Mouse (Mus musculus) forebrain, embryonic 14.5 days (tissue): ENCODE measurements around the gene Mrpl16. TPM values are rescaled to one million over a fixed set of nuclear protein-coding genes. Genes with fewer than 3 reads are reported as not detected.

Experiments
- ATAC-seq: fragments of 200-750 bp; cut with Nextera tagmentation; 2 replicates; pipeline ENCODE4 v1.8.0; 2017; ENCODE audit warnings: mild to moderate bottlenecking, moderate library complexity
- DNase-seq: peaks from one replicate; pipeline ENCODE4 v3.0.0-alpha.2; 2015; ENCODE audit warnings: low spot score
- H3K27ac ChIP-seq: fragments of 300-500 bp; sonication (generic); 2 replicates; pipeline ENCODE4 v1.5.1; 2014; ENCODE audit warnings: low read depth, mild to moderate bottlenecking, control low read depth, low read length, moderate library complexity
- H3K27me3 ChIP-seq: fragments of 300-500 bp; sonication (generic); replicated peaks from 2 replicates; pipeline ENCODE4 v1.6.1; 2014; ENCODE audit warnings: low read length, control low read depth, mixed read lengths; ENCODE audit not compliant: control insufficient read depth, insufficient read depth
- H3K36me3 ChIP-seq: fragments of 300-500 bp; sonication (generic); 2 replicates; pipeline ENCODE4 v1.6.1; 2014; ENCODE audit warnings: low read length, control low read depth; ENCODE audit not compliant: control insufficient read depth, insufficient read depth
- H3K4me1 ChIP-seq: fragments of 300-500 bp; sonication (generic); 2 replicates; pipeline ENCODE4 v1.6.1; 2014; ENCODE audit warnings: antibody characterized with exemption, low read length, control low read depth; ENCODE audit not compliant: control insufficient read depth, insufficient read depth
- H3K4me2 ChIP-seq: fragments of 300-500 bp; sonication (generic); 2 replicates; pipeline ENCODE4 v1.6.1; 2014; ENCODE audit warnings: mild to moderate bottlenecking, control low read depth, low read length
- H3K4me3 ChIP-seq: fragments of 300-500 bp; sonication (generic); 2 replicates; pipeline ENCODE4 v1.5.1; 2014; ENCODE audit warnings: low read depth, low read length, control low read depth
- H3K9ac ChIP-seq: fragments of 300-500 bp; sonication (generic); 2 replicates; pipeline ENCODE4 v1.6.1; 2014; ENCODE audit warnings: mild to moderate bottlenecking, low read length, control low read depth, moderate library complexity
- H3K9me3 ChIP-seq: fragments of 300-500 bp; sonication (generic); replicated peaks from 2 replicates; pipeline ENCODE4 v1.6.1; 2016; ENCODE audit warnings: low read length, control low read depth, mixed read lengths; ENCODE audit not compliant: control insufficient read depth
- WGBS: fragments of 180-500 bp; shearing (Covaris S2); extraction: QIAGEN DNeasy Blood & Tissue Kit; methylation state at CpG from one replicate; pipeline ENCODE4 v1.1.7; 2014; 5-methylcytosine and 5-hydroxymethylcytosine counted together
- polyA plus RNA-seq: library from polyadenylated mRNA; unstranded; fragments of >200 nt; fragmentation: Nextera tagmentation; extraction: Ambion mirVana; gene quantifications from 2 replicates; pipeline ENCODE4 v1.2.1, GENCODE M21; 2014

The Mrpl16 gene
- polyA plus RNA-seq, 1 experiment from 2014 or later: 52.0 TPM

DNA sequence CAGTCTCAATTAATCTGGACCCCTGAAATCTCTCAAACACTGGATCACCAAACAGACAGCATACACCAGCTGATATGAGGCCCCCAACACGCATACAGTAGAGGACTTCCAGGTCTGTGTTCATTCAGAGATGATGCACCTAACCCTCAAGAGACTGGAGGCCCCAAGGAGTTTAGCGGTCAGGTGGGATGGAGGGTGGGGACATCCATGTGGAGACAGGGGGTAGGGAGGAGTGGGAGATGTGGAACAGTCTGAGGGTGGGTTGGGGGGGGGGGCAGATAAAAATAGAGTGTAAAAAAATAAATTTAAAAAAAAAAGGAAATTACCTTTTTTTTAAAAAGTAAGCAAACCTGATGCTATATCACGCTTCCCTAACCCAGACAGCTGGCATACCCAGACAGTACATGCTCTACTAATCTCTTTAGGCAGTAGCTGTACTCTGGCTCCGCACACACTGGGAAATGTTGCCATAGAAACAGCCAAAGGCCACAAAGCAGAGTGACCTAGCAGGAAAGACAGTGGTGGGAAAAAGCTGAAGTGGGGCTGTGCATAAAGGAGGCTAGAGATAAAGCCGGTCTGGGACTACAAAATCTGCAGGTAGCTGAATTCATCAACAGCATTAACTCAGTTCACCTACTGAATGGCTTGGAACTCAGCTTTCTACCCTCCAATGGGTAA, 41.6 kb downstream of the Mrpl16 start:
- H3K4me2 ChIP-seq: no peak overlapping the region
- no peak overlapping the region for H3K4me3 ChIP-seq
- ATAC-seq (peak; percentile 92), DNase-seq (peak; percentile 70)
- no peak overlapping the region for H3K27ac ChIP-seq
- no peaks in the 10 kb centered on the region for H3K36me3 ChIP-seq
- H3K4me1 ChIP-seq: no peaks in the 10 kb centered on the region
- no peak overlapping the region for H3K9ac ChIP-seq
- 35% methylated on average over 5 of the region's 5 CpGs for WGBS
- H3K9me3 ChIP-seq: no peaks in the 10 kb centered on the region
- H3K27me3 ChIP-seq: no peaks in the 10 kb centered on the region

DNA sequence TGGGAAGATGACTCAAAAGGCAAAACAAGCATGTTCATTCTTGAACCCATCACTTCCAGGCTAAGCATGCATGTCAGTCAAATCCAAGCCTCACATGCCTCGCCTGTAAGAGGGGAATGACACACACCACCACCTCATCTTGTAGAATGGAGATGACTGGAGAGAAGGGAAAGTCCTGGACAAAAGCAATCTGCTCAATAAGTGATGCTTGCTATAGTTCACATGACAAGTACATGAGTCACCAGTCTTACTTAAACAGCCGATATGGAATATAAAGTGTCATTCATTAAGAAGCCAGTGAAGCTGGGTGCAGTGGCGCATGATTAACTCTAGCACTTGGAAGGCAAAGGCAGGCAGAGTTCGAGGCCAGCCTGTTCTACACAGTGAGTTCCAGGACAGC, 42.9 kb downstream of the Mrpl16 start:
- Histone ChIP-seq H3K4me1 (no peaks in the 10 kb centered on the region), H3K4me2 (no peak overlapping the region), H3K27ac (no peak overlapping the region), H3K4me3 (no peak overlapping the region), H3K9me3 (no peaks in the 10 kb centered on the region), H3K36me3 (no peaks in the 10 kb centered on the region), H3K9ac (no peak overlapping the region), H3K27me3 (peaks cover 7% of the 10 kb centered on the region; the same call in 1 of the 2 replicates)
- WGBS: 54% methylated on average over 4 of the region's 4 CpGs
- no peak for ATAC-seq
- DNase-seq: no peak

DNA sequence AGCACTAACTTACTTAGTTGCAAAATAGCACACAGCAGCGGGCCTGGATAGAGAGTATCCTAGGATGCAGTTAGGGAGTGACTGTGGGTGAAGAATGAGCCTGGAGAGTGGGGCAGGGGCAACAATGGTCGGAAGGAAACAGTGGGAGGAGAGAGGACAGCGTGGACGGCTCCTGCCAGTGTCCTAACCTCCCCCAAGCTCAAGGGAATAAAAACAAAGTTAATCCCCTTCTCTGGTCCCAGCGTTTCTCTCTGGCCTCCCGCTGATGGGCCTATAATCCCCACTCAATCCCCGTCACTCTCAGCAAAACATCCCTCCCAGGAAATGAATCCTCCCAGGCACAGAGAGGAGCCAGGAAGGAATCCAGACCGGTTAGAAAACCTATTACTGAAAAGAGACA, 43.5 kb downstream of the Mrpl16 start:
- Histone ChIP-seq H3K27ac (no peak overlapping the region), H3K9me3 (no peaks in the 10 kb centered on the region), H3K9ac (no peak overlapping the region), H3K36me3 (no peaks in the 10 kb centered on the region), H3K4me3 (no peak overlapping the region), H3K4me1 (no peaks in the 10 kb centered on the region), H3K27me3 (peaks cover 12% of the 10 kb centered on the region; the same call in 1 of the 2 replicates), H3K4me2 (no peak overlapping the region)
- DNase-seq (no peak), ATAC-seq (no peak)
- 3% methylated on average over 8 of the region's 8 CpGs for WGBS

DNA sequence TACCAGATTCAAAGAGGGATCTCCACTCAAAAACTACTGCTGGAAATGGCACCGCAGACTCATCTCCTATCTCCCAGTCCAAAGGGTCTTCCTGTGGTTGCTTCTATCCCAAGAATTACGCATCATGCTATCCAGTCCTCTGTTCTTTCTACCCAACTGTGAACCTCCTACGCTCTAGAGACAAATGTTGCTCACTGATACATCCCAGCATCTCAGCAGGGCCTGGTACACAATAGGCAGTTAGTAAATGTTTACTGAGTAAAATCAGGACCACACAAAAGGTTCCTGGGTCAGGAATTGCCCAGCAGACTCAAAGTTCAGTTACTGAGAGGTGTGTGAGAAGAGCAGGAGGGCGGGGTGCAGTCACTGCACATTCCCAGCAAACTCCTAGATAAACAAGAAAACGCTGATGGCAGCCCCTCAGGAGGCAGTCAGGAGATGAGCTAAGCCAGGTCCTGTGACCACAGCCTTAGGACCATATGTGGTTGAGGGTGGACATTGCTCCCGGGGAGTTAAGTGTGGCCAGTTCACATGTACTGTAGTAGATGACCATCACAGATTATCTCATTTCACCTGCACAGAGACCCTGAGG, 44.6 kb downstream of the Mrpl16 start:
- Histone ChIP-seq H3K27me3 (peaks cover 21% of the 10 kb centered on the region), H3K9me3 (no peaks in the 10 kb centered on the region), H3K4me2 (no peak overlapping the region), H3K36me3 (no peaks in the 10 kb centered on the region), H3K9ac (no peak overlapping the region), H3K4me3 (no peak overlapping the region), H3K4me1 (0 out of 2 replicates have a peak, but pooled peaks cover 5% of the 10 kb centered on the region), H3K27ac (no peak overlapping the region)
- 84% methylated on average over 6 of the region's 6 CpGs for WGBS
- ATAC-seq (no peak), DNase-seq (no peak)

- no peaks in the 10 kb centered on the region for H3K9me3 ChIP-seq
- no peak overlapping the region for H3K4me3 ChIP-seq
- no peaks in the 10 kb centered on the region for H3K36me3 ChIP-seq
- H3K27me3 ChIP-seq: peaks cover 26% of the 10 kb centered on the region
- ATAC-seq: no peak
- WGBS: 63% methylated on average over 6 of the region's 6 CpGs
- H3K9ac ChIP-seq: no peak overlapping the region
- H3K27ac ChIP-seq: no peak overlapping the region
- no peak for DNase-seq
- H3K4me1 ChIP-seq: 0 out of 2 replicates have a peak, but pooled peaks cover 8% of the 10 kb centered on the region
- H3K4me2 ChIP-seq: no peak overlapping the region
Observed at GRCm38 (mm10) chr19:11816706-11817105, 46.5 kb downstream of the Mrpl16 start.

- peak overlapping the region; percentile 97 for H3K4me2 ChIP-seq
- WGBS: 12% methylated on average over 5 of the region's 5 CpGs
- peak overlapping the region; percentile 66 for H3K4me3 ChIP-seq
- H3K9ac ChIP-seq: no peak overlapping the region
- H3K27ac ChIP-seq: no peak overlapping the region
- DNase-seq: peak; percentile 11
- ATAC-seq: no peak
- 0 out of 2 replicates have a peak, but pooled peaks cover 8% of the 10 kb centered on the region for H3K4me1 ChIP-seq
- no peaks in the 10 kb centered on the region for H3K36me3 ChIP-seq
- no peaks in the 10 kb centered on the region for H3K9me3 ChIP-seq
- H3K27me3 ChIP-seq: peaks cover 26% of the 10 kb centered on the region
Observed at GRCm38 (mm10) chr19:11817586-11817985, 47.4 kb downstream of the Mrpl16 start.

DNA sequence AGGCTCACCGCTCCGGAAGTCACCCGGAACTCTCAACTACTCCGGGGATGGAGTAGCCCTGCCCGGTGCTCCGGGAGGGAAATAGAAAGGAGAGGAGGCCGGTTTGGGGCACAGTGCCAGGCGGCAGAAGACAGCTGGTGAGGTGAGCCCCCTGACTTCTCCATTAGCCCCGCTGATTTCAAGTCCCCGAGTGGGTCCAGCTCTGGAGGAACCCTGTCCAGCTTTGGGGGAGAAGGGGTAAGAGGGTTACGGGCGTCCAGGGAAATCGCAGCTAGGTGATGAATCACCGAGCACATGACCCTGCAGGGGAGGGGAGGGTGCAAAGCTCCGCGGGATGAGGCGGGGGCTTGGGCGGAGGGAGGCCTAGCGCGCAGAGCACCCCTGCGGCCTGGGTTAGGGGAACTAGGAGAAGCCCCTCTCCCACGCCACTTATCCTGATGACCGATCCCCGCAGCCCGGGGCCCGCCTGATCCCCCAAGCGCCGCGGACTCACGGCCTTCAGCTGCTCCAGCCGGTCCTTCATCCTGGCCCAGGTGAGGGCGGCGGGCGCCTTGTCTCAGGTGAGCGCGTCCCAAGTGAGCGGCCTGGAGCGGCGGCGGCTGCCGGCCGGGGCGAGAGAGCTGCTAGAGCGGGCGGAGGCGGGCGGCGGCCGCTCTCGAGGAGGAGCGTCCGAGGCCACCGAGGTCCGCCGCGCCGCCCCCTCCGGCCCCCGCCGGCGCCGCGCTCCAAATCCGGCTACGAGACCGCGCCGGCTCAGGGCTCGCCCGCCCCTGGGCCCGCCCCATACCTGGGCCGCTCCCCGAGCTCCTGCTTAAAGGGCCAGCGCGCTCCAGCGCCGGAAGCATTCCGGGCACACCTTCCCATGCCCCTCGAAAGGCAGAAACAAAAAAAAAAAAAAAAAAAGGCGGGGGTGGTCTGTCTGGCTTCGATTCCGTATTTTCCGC, 48.3 kb downstream of the Mrpl16 start:
- peaks cover 26% of the 10 kb centered on the region for H3K27me3 ChIP-seq

DNA sequence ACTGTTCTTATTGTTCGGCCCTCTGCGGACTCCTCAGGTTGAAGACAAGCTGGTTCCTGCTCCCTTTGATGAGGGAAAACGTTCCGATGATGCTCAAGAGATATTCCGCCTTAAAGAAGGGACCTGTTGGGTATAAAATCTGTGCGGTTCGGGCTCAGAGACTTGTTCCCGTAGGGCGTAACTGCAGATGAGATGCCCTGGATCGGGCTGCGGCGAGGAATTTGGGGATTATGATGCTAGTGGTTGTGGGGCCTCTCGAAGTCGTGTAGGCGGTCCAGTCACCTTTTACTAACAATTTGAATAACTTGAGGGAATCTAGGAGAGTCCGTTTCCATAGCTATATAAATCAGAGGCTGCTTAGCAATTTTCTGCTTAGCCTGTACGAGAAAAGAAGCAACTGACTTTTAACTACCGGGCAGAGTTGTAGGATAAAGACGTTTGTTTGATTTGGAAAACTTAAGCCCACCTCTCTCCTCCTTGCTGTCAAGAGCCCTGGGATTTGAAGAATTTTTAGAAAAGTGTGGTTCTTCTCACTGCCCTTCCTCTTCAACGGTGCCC, 49.0 kb downstream of the Mrpl16 start, which contains the start of gene Stx3:
TSS of gene Stx3 (minus strand) at position 261 of the 558 bp plus-strand sequence.
- H3K9ac ChIP-seq: peak within 1 kb of the TSS; percentile 68
- H3K4me2 ChIP-seq: peak within 1 kb of the TSS; percentile 97
- ATAC-seq (peak; percentile 21), DNase-seq (peak; percentile 29)
- H3K4me3 ChIP-seq: peak within 1 kb of the TSS; percentile 66
- H3K27me3 ChIP-seq: peaks cover 26% of the 10 kb centered on the region
- WGBS: under 1% methylated on average over 20 of the region's 20 CpGs
- no peaks in the 10 kb centered on the region for H3K36me3 ChIP-seq
- no peaks in the 10 kb centered on the region for H3K9me3 ChIP-seq
- no peak within 1 kb of the TSS for H3K27ac ChIP-seq
- 0 out of 2 replicates have a peak, but pooled peaks cover 8% of the 10 kb centered on the region for H3K4me1 ChIP-seq

More for the DNA sequence above, 48.3 kb downstream of the Mrpl16 start:
- under 1% methylated on average over 67 of the region's 83 CpGs for WGBS
- peak; percentile 16 for DNase-seq
- ATAC-seq: peak; percentile 73
- peak overlapping the region; percentile 68 for H3K9ac ChIP-seq
- no peaks in the 10 kb centered on the region for H3K36me3 ChIP-seq
- H3K4me1 ChIP-seq: 0 out of 2 replicates have a peak, but pooled peaks cover 8% of the 10 kb centered on the region
- peak overlapping the region; percentile 97 for H3K4me2 ChIP-seq
- peak overlapping the region; percentile 66 for H3K4me3 ChIP-seq
- no peak overlapping the region for H3K27ac ChIP-seq
- no peaks in the 10 kb centered on the region for H3K9me3 ChIP-seq
